Mouse (Mus musculus) ES-E14 (cell line): Measurements from ENCODE around the gene Def8.

Source experiments
- HCFC1 ChIP-seq: IDR thresholded peaks from 2 replicates; pipeline ENCODE4 v1.6.1; 2012; ENCODE audit warnings: low read length, inconsistent platforms, borderline replicate concordance; ENCODE audit not compliant: insufficient read depth
- MAFK ChIP-seq: IDR thresholded peaks from 2 replicates; pipeline ENCODE4 v1.6.1; 2014; ENCODE audit warnings: mild to moderate bottlenecking, low read depth, low read length, inconsistent platforms; ENCODE audit not compliant: insufficient read depth

DNA sequence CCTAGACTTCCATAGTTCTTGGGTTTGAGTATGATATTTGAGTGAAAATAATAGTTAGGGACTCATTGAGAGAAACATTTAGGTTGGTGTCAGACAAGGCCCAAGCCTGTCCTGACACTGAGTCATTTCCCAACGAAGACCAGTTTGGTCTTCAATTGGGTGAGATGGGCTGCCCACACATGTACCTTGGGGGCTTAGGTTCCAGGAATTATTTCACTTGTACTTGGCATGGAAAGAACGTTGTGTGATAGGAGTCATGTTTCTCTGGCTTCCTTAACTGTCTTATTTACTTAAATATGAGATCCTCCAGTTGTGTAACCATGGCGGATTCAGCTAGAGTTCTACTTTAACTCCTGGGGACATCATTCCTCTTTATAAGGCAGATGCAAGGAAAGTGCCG lies 40.3 kb downstream of the Def8 start:
- no peak for TF ChIP-seq MAFK
- TF ChIP-seq HCFC1 = no peak
